Mouse (Mus musculus) ES-Bruce4 (cell line): ENCODE measurements around the gene Zfp148.

ENCODE experiments used
- CTCF ChIP-seq: IDR thresholded peaks from one replicate; pipeline ENCODE4 v1.8.1; 2011; ENCODE audit warnings: low read depth, low read length
- POLR2A ChIP-seq: IDR thresholded peaks from one replicate; pipeline ENCODE4 v1.8.1; 2011; ENCODE audit warnings: low read length; ENCODE audit not compliant: insufficient read depth

DNA sequence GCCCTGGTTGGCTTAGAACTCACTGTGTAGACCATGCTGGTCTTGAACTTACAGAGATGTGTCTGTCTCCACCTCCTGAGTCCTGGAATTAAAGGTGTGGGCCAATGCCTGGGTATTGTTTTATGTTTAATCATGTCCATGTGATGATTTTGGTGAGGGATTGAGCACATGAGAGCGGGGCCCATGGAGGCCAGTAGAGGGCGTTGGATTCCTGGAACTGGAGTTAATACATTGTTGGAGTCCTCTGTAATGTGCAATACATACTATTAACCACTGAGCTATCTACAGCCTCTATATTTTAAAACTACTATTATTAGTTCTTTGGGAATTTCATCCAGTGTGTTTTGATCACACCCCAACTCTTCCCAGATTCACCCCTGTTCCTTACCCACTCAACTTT is 163.7 kb downstream of the Zfp148 start:
- peak; percentile 6 for TF ChIP-seq CTCF
- no peak for TF ChIP-seq POLR2A
